Comparison of ENCODE assay signal across 8 mouse cellular contexts in genomic region chr11:72224865-72225264, GRCm38 (mm10). TPM values are rescaled to one million over a fixed set of nuclear protein-coding genes. Genes with fewer than 3 reads are reported as not detected.
DNase-seq lines count a peak whose midpoint lies in the region; ATAC-seq and TF ChIP-seq lines count a peak whose summit lies in the region.

No protein-coding gene starts in this region.

- intact Hi-C loops in left cerebral cortex, postnatal 4 days (cut with DNase I) = loop anchor here (5.0 to 10.0 kb wide), 3 partner anchors 120 to 340 kb away; no protein-coding TSS in a partner anchor

- peak; percentile 66 for DNase-seq in heart, adult 8-10 months (ENCODE audit: low spot score)
- peak; percentile 75 to 77 for DNase-seq in adrenal gland, postnatal 36 days
- DNase-seq in embryonic facial prominence, embryonic 14.5 days (ENCODE audit: low spot score) = peak; percentile 75
- peak; percentile 47 for DNase-seq in hindlimb bud, embryonic 11.5 days (ENCODE audit: extremely low spot score, low read depth, low spot score)
- peak; percentile 88 for DNase-seq in left cerebral cortex, postnatal 4 days
- peak; percentile 82 for DNase-seq in midbrain, postnatal 0 days (ENCODE audit: low spot score)
- peak; percentile 51 to 80 for DNase-seq in spleen, postnatal 10 days (ENCODE audit: low spot score in 2 of 2)

- H3K36me3 ChIP-seq in heart, embryonic 12.5 days = no peaks in the 10 kb centered on the region
- no peaks in the 10 kb centered on the region for H3K36me3 ChIP-seq in embryonic facial prominence, embryonic 14.5 days (ENCODE audit: control insufficient read depth, insufficient read depth, low read length)
- no peaks in the 10 kb centered on the region for H3K36me3 ChIP-seq in midbrain, postnatal 0 days (ENCODE audit: insufficient read depth, low read length)

- 0 out of 2 replicates have a peak, but pooled peaks cover 2% of the 10 kb centered on the region for H3K4me1 ChIP-seq in heart, embryonic 12.5 days (replicated peaks)
- no peaks in the 10 kb centered on the region; the same call in 1 of the 2 replicates for H3K4me1 ChIP-seq in embryonic facial prominence, embryonic 14.5 days (ENCODE audit: control insufficient read depth, insufficient read depth, low read length)
- H3K4me1 ChIP-seq in midbrain, postnatal 0 days (ENCODE audit: insufficient read depth, low read length) = no peaks in the 10 kb centered on the region

- no peak for ATAC-seq in heart, embryonic 12.5 days (ENCODE audit: insufficient number of reproducible peaks, low FRiP score)
- ATAC-seq in embryonic facial prominence, embryonic 14.5 days (ENCODE audit: low read depth) = no peak; the same call in 1 of the 2 replicates
- ATAC-seq in midbrain, postnatal 0 days (ENCODE audit: low FRiP score) = peak; percentile 60; the same call in 1 of the 2 replicates

- no peak overlapping the region for H3K4me3 ChIP-seq in heart, embryonic 12.5 days
- no peak overlapping the region for H3K4me3 ChIP-seq in embryonic facial prominence, embryonic 14.5 days (ENCODE audit: low read depth, low read length)
- H3K4me3 ChIP-seq in midbrain, postnatal 0 days (ENCODE audit: low read depth, low read length) = no peak overlapping the region

- H3K27me3 ChIP-seq in heart, embryonic 12.5 days (replicated peaks) = peaks cover 13% of the 10 kb centered on the region; the same call in 1 of the 2 replicates
- no peaks in the 10 kb centered on the region for H3K27me3 ChIP-seq in embryonic facial prominence, embryonic 14.5 days (replicated peaks; ENCODE audit: control insufficient read depth, insufficient read depth, low read length)
- H3K27me3 ChIP-seq in midbrain, postnatal 0 days (ENCODE audit: insufficient read depth, low read length) = no peaks in the 10 kb centered on the region

- TF ChIP-seq CTCF in midbrain, postnatal 0 days (IDR thresholded peaks at IDR 0.05) = peak; percentile 94

- no peaks in the 10 kb centered on the region for H3K9me3 ChIP-seq in heart, embryonic 12.5 days (replicated peaks)
- no peaks in the 10 kb centered on the region for H3K9me3 ChIP-seq in embryonic facial prominence, embryonic 14.5 days (ENCODE audit: control insufficient read depth, low read length)
- no peaks in the 10 kb centered on the region for H3K9me3 ChIP-seq in midbrain, postnatal 0 days (ENCODE audit: low read length)

- 11% methylated on average over 5 of the region's 5 CpGs for WGBS in heart, embryonic 12.5 days
- 13% methylated on average over 5 of the region's 5 CpGs for WGBS in embryonic facial prominence, embryonic 14.5 days
- 16% methylated on average over 5 of the region's 5 CpGs for WGBS in midbrain, postnatal 0 days

- H3K4me2 ChIP-seq in heart, embryonic 12.5 days = no peak overlapping the region
- H3K4me2 ChIP-seq in embryonic facial prominence, embryonic 14.5 days (ENCODE audit: low read depth, low read length) = no peak overlapping the region
- no peak overlapping the region for H3K4me2 ChIP-seq in midbrain, postnatal 0 days (ENCODE audit: low read depth, low read length, poor library complexity, severe bottlenecking)

- H3K9ac ChIP-seq in heart, embryonic 12.5 days = no peak overlapping the region
- no peak overlapping the region for H3K9ac ChIP-seq in embryonic facial prominence, embryonic 14.5 days (ENCODE audit: low read depth, low read length)
- no peak overlapping the region for H3K9ac ChIP-seq in midbrain, postnatal 0 days (replicated peaks; ENCODE audit: low read length, poor library complexity, severe bottlenecking)

- no peak overlapping the region for H3K27ac ChIP-seq in heart, embryonic 12.5 days (ENCODE audit: poor library complexity, severe bottlenecking)
- no peak overlapping the region for H3K27ac ChIP-seq in embryonic facial prominence, embryonic 14.5 days (replicated peaks; ENCODE audit: low read depth, low read length)
- no peak overlapping the region for H3K27ac ChIP-seq in midbrain, postnatal 0 days (ENCODE audit: low read depth, low read length)

RNA-seq across cellular contexts. Expression of gene Med31, which starts 9.5 kb away (rescaled TPM):
- total RNA-seq in heart, adult 8-10 months (2022) = 10 to 100 TPM in 1 of 4 experiments, 1 to 10 TPM in 3; 8.8 to 11.5 (median 9.6) TPM
- 28.2 and 28.5 TPM in 2 replicates for polyA plus RNA-seq in heart, embryonic 12.5 days (2016; fragmentation: Nextera tagmentation; extraction: Ambion mirVana)
- 10 to 100 TPM; 13.0 to 13.5 TPM for total RNA-seq in adrenal gland, postnatal 36 days (2021)
- 40.6 and 42.0 TPM in 2 replicates for polyA plus RNA-seq in embryonic facial prominence, embryonic 14.5 days (2014; fragmentation: Nextera tagmentation; extraction: Ambion mirVana)
- 10 to 100 TPM; 13.8 to 14.6 TPM for total RNA-seq in left cerebral cortex, postnatal 4 days (2021)
- total RNA-seq in midbrain, postnatal 0 days (2014; rRNA removed) = 21.4 and 26.5 TPM in 2 replicates
- polyA plus RNA-seq in midbrain, postnatal 0 days (2015; fragmentation: Nextera tagmentation; extraction: Ambion mirVana) = 40.7 and 42.4 TPM in 2 replicates

RNA-seq across cellular contexts. Expression of gene Txndc17, which starts 17.5 kb away (rescaled TPM):
- total RNA-seq in heart, adult 8-10 months (2022) = 10 to 100 TPM; 33.8 to 49.9 (median 41.5) TPM
- 138 and 141 TPM in 2 replicates for polyA plus RNA-seq in heart, embryonic 12.5 days (2016; fragmentation: Nextera tagmentation; extraction: Ambion mirVana)
- 10 to 100 TPM; 71.8 to 74.2 TPM for total RNA-seq in adrenal gland, postnatal 36 days (2021)
- 197 and 203 TPM in 2 replicates for polyA plus RNA-seq in embryonic facial prominence, embryonic 14.5 days (2014; fragmentation: Nextera tagmentation; extraction: Ambion mirVana)
- 10 to 100 TPM; 54.9 to 61.7 TPM for total RNA-seq in left cerebral cortex, postnatal 4 days (2021)
- 54.1 and 57.7 TPM in 2 replicates for total RNA-seq in midbrain, postnatal 0 days (2014; rRNA removed)
- 137 TPM in 2 replicates for polyA plus RNA-seq in midbrain, postnatal 0 days (2015; fragmentation: Nextera tagmentation; extraction: Ambion mirVana)

RNA-seq across cellular contexts. Expression of gene 4933427D14Rik, which starts 17.6 kb away (rescaled TPM):
- 1 to 10 TPM; 2.5 to 3.9 (median 2.9) TPM for total RNA-seq in heart, adult 8-10 months (2022)
- polyA plus RNA-seq in heart, embryonic 12.5 days (2016; fragmentation: Nextera tagmentation; extraction: Ambion mirVana) = 9.1 and 9.6 TPM in 2 replicates
- total RNA-seq in adrenal gland, postnatal 36 days (2021) = 1 to 10 TPM; 4.9 to 5.8 TPM
- 9.0 and 11.8 TPM in 2 replicates for polyA plus RNA-seq in embryonic facial prominence, embryonic 14.5 days (2014; fragmentation: Nextera tagmentation; extraction: Ambion mirVana)
- total RNA-seq in left cerebral cortex, postnatal 4 days (2021) = 10 to 100 TPM; 36.3 to 37.6 TPM
- 16.6 and 21.9 TPM in 2 replicates for total RNA-seq in midbrain, postnatal 0 days (2014; rRNA removed)
- 13.7 and 20.6 TPM in 2 replicates for polyA plus RNA-seq in midbrain, postnatal 0 days (2015; fragmentation: Nextera tagmentation; extraction: Ambion mirVana)

RNA-seq across cellular contexts. Expression of gene Gm43951, which starts 18.2 kb away (rescaled TPM):
- under 1 TPM; 0.11 to 0.53 (median 0.24) TPM for total RNA-seq in heart, adult 8-10 months (2022)
- 0.09 and 0.17 TPM in 2 replicates for polyA plus RNA-seq in heart, embryonic 12.5 days (2016; fragmentation: Nextera tagmentation; extraction: Ambion mirVana)
- under 1 TPM; 0.46 to 0.60 TPM for total RNA-seq in adrenal gland, postnatal 36 days (2021)
- polyA plus RNA-seq in embryonic facial prominence, embryonic 14.5 days (2014; fragmentation: Nextera tagmentation; extraction: Ambion mirVana) = 0.13 and 0.15 TPM in 2 replicates
- total RNA-seq in left cerebral cortex, postnatal 4 days (2021) = 10 to 100 TPM; 11.8 to 12.6 TPM
- total RNA-seq in midbrain, postnatal 0 days (2014; rRNA removed) = 2.5 and 2.6 TPM in 2 replicates
- polyA plus RNA-seq in midbrain, postnatal 0 days (2015; fragmentation: Nextera tagmentation; extraction: Ambion mirVana) = 1.1 and 1.5 TPM in 2 replicates

RNA-seq across cellular contexts. Expression of gene Slc13a5, which starts 42.2 kb away (rescaled TPM):
- total RNA-seq in heart, adult 8-10 months (2022) = not detected
- 0.17 and 0.36 TPM in 2 replicates for polyA plus RNA-seq in heart, embryonic 12.5 days (2016; fragmentation: Nextera tagmentation; extraction: Ambion mirVana)
- under 1 TPM; 0.07 to 0.17 TPM for total RNA-seq in adrenal gland, postnatal 36 days (2021)
- polyA plus RNA-seq in embryonic facial prominence, embryonic 14.5 days (2014; fragmentation: Nextera tagmentation; extraction: Ambion mirVana) = 8.3 and 14.0 TPM in 2 replicates
- total RNA-seq in left cerebral cortex, postnatal 4 days (2021) = 1 to 10 TPM; 7.2 to 9.8 TPM
- total RNA-seq in midbrain, postnatal 0 days (2014; rRNA removed) = 4.8 and 6.2 TPM in 2 replicates
- 4.5 and 5.9 TPM in 2 replicates for polyA plus RNA-seq in midbrain, postnatal 0 days (2015; fragmentation: Nextera tagmentation; extraction: Ambion mirVana)
